Mouse (Mus musculus): Measurements from ENCODE around the gene 4930513O06Rik. TPM values are rescaled to one million over a fixed set of nuclear protein-coding genes. Genes with fewer than 3 reads are reported as not detected.
A peak's percentile ranks its signal among the peaks of the same experiment; 100 is the strongest.

4930513O06Rik gene
- 0.18 TPM in 1 of 2 replicates, not detected in the other for total RNA-seq (2014; rRNA removed)
- 0.16 TPM in 1 of 2 replicates, not detected in the other for polyA plus RNA-seq (2012; rRNA removed)

GRCm38 (mm10) chrX:139085943-139086342, at the start of gene 4930513O06Rik:
Gene 4930513O06Rik (plus strand): TSS chrX:139086243.
- H3K79me2 ChIP-seq (ENCODE audit: control insufficient read depth, insufficient read depth, low read length): no peaks in the 10 kb centered on the region
- TF ChIP-seq POLR2A (IDR thresholded peaks at IDR 0.05; ENCODE audit: extremely low read depth, insufficient read depth, low read length): no peak
- TF ChIP-seq CTCF (IDR thresholded peaks at IDR 0.05; ENCODE audit: low read depth, low read length): no peak
- H3K36me3 ChIP-seq (ENCODE audit: control insufficient read depth, insufficient read depth, low read length): no peaks in the 10 kb centered on the region
- H3K4me3 ChIP-seq (ENCODE audit: insufficient read depth, low read depth, low read length): no peak within 1 kb of the TSS
- WGBS: 90% methylated on average over 1 of the region's 1 CpGs
- no peak within 1 kb of the TSS for H3K9ac ChIP-seq (ENCODE audit: low read depth, low read length)
- H3K4me1 ChIP-seq (ENCODE audit: control insufficient read depth, insufficient read depth, low read length): peaks cover 6% of the 10 kb centered on the region; the same call in 1 of the 2 replicates
- no peak for DNase-seq (ENCODE audit: extremely low read depth, low read depth, low spot score)
- H3K27ac ChIP-seq (replicated peaks; ENCODE audit: insufficient read depth, low read depth, low read length): no peak within 1 kb of the TSS
- no peaks in the 10 kb centered on the region for H3K27me3 ChIP-seq (ENCODE audit: control insufficient read depth, insufficient read depth, low read length)

DNA sequence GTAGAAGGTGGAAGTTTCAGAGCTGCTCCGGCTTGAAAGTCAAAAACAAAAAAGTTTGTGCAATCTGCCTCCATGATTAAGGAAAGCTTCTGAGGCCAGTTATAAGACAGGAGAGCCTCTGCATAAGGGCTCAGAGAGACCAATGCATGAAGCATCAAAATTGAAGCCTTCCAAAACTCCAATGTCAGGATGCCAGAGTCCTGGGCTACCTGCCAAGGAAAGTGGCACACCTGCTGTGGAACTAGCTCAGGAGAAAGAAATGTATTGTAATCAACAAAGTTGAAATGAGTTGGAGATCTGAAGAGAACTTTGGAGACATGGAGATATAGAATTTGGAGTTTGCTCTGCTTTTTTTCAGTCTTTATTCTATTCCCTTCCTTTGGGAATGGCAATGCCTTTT, 48.4 kb upstream of the 4930513O06Rik start:
- H3K27ac ChIP-seq (replicated peaks; ENCODE audit: insufficient read depth, low read depth, low read length): no peak overlapping the region
- H3K36me3 ChIP-seq (ENCODE audit: control insufficient read depth, insufficient read depth, low read length): no peaks in the 10 kb centered on the region
- no peak overlapping the region for H3K9ac ChIP-seq (ENCODE audit: low read depth, low read length)
- no peak for TF ChIP-seq CTCF (IDR thresholded peaks at IDR 0.05; ENCODE audit: low read depth, low read length)
- TF ChIP-seq POLR2A (IDR thresholded peaks at IDR 0.05; ENCODE audit: extremely low read depth, insufficient read depth, low read length): no peak
- no peaks in the 10 kb centered on the region for H3K79me2 ChIP-seq (ENCODE audit: control insufficient read depth, insufficient read depth, low read length)
- no peak overlapping the region for H3K4me3 ChIP-seq (ENCODE audit: insufficient read depth, low read depth, low read length)
- no peaks in the 10 kb centered on the region for H3K27me3 ChIP-seq (ENCODE audit: control insufficient read depth, insufficient read depth, low read length)
- peak; percentile 51 for DNase-seq (ENCODE audit: extremely low read depth, low read depth, low spot score)
- H3K4me1 ChIP-seq (ENCODE audit: control insufficient read depth, insufficient read depth, low read length): peaks cover 4% of the 10 kb centered on the region; the same call in 1 of the 2 replicates
- 96% methylated on average over 1 of the region's 1 CpGs for WGBS

DNA sequence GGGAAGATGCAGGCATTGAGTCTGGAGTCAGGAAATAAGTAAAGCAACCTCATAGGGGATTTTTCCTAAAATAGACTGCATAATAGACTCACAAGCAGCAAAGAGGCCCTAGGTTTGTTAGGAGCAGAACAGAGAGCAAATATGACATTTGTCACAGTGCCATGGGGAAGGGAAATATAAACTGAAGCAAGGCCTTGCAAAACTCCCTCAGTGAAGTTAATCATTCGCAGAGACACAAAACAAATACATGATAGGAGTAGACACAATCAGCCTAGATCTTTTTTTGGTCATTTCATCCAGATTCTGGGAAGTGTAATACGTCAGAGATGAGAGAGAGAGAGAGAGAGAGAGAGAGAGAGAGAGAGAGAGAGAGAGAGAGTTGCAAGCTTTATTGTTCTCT, 46.7 kb upstream of the 4930513O06Rik start:
- H3K79me2 ChIP-seq (ENCODE audit: control insufficient read depth, insufficient read depth, low read length): no peaks in the 10 kb centered on the region
- no peak overlapping the region for H3K9ac ChIP-seq (ENCODE audit: low read depth, low read length)
- TF ChIP-seq CTCF (IDR thresholded peaks at IDR 0.05; ENCODE audit: low read depth, low read length): no peak
- no peak for TF ChIP-seq POLR2A (IDR thresholded peaks at IDR 0.05; ENCODE audit: extremely low read depth, insufficient read depth, low read length)
- H3K4me3 ChIP-seq (ENCODE audit: insufficient read depth, low read depth, low read length): no peak overlapping the region
- no peaks in the 10 kb centered on the region for H3K27me3 ChIP-seq (ENCODE audit: control insufficient read depth, insufficient read depth, low read length)
- no peak overlapping the region for H3K27ac ChIP-seq (replicated peaks; ENCODE audit: insufficient read depth, low read depth, low read length)
- DNase-seq (ENCODE audit: extremely low read depth, low read depth, low spot score): peak; percentile 95
- peaks cover 4% of the 10 kb centered on the region; the same call in 1 of the 2 replicates for H3K4me1 ChIP-seq (ENCODE audit: control insufficient read depth, insufficient read depth, low read length)
- 17% methylated on average over 2 of the region's 2 CpGs for WGBS
- no peaks in the 10 kb centered on the region for H3K36me3 ChIP-seq (ENCODE audit: control insufficient read depth, insufficient read depth, low read length)

DNA sequence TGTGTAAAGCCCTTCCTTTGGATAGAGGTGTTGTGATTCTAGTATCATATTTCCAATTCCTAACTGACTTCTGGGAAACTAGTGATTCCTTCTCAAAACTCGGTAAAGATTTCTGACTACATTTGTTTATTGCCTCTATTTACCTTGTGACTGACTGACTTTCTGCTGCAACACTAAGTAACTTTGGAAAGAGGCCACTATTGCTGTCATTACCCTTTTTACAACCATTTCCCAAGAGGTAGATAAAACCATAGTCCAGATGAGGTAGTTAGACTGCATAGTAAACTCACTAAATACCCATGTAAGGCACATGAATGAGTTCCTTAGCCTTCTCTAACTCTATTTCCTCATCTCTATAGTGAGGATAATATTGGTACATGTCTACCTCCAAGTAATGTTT, 44.9 kb upstream of the 4930513O06Rik start:
- WGBS: 22% methylated on average over 1 of the region's 1 CpGs
- no peak overlapping the region for H3K4me3 ChIP-seq (ENCODE audit: insufficient read depth, low read depth, low read length)
- peaks cover 4% of the 10 kb centered on the region; the same call in 1 of the 2 replicates for H3K4me1 ChIP-seq (ENCODE audit: control insufficient read depth, insufficient read depth, low read length)
- no peak for TF ChIP-seq POLR2A (IDR thresholded peaks at IDR 0.05; ENCODE audit: extremely low read depth, insufficient read depth, low read length)
- TF ChIP-seq CTCF (IDR thresholded peaks at IDR 0.05; ENCODE audit: low read depth, low read length): no peak
- H3K27ac ChIP-seq (replicated peaks; ENCODE audit: insufficient read depth, low read depth, low read length): no peak overlapping the region
- peak; percentile 88 for DNase-seq (ENCODE audit: extremely low read depth, low read depth, low spot score)
- H3K9ac ChIP-seq (ENCODE audit: low read depth, low read length): no peak overlapping the region
- no peaks in the 10 kb centered on the region for H3K36me3 ChIP-seq (ENCODE audit: control insufficient read depth, insufficient read depth, low read length)
- no peaks in the 10 kb centered on the region for H3K79me2 ChIP-seq (ENCODE audit: control insufficient read depth, insufficient read depth, low read length)
- H3K27me3 ChIP-seq (ENCODE audit: control insufficient read depth, insufficient read depth, low read length): no peaks in the 10 kb centered on the region

GRCm38 (mm10) chrX:139051976-139052375, 34.1 kb upstream of the 4930513O06Rik start:
- TF ChIP-seq POLR2A (IDR thresholded peaks at IDR 0.05; ENCODE audit: extremely low read depth, insufficient read depth, low read length) (no peak), CTCF (IDR thresholded peaks at IDR 0.05; ENCODE audit: low read depth, low read length) (no peak)
- Histone ChIP-seq H3K4me3 (ENCODE audit: insufficient read depth, low read depth, low read length) (no peak overlapping the region), H3K9ac (ENCODE audit: low read depth, low read length) (no peak overlapping the region), H3K4me1 (ENCODE audit: control insufficient read depth, insufficient read depth, low read length) (no peaks in the 10 kb centered on the region), H3K36me3 (ENCODE audit: control insufficient read depth, insufficient read depth, low read length) (no peaks in the 10 kb centered on the region), H3K27ac (replicated peaks; ENCODE audit: insufficient read depth, low read depth, low read length) (no peak overlapping the region), H3K27me3 (ENCODE audit: control insufficient read depth, insufficient read depth, low read length) (no peaks in the 10 kb centered on the region), H3K79me2 (ENCODE audit: control insufficient read depth, insufficient read depth, low read length) (no peaks in the 10 kb centered on the region)
- no peak for DNase-seq (ENCODE audit: extremely low read depth, low read depth, low spot score)
- 55% methylated on average over 1 of the region's 1 CpGs for WGBS

GRCm38 (mm10) chrX:139053149-139053548, 32.9 kb upstream of the 4930513O06Rik start:
- Histone ChIP-seq H3K9ac (ENCODE audit: low read depth, low read length) (no peak overlapping the region), H3K4me1 (ENCODE audit: control insufficient read depth, insufficient read depth, low read length) (no peaks in the 10 kb centered on the region), H3K27ac (replicated peaks; ENCODE audit: insufficient read depth, low read depth, low read length) (no peak overlapping the region), H3K36me3 (ENCODE audit: control insufficient read depth, insufficient read depth, low read length) (no peaks in the 10 kb centered on the region), H3K4me3 (ENCODE audit: insufficient read depth, low read depth, low read length) (no peak overlapping the region), H3K79me2 (ENCODE audit: control insufficient read depth, insufficient read depth, low read length) (no peaks in the 10 kb centered on the region), H3K27me3 (ENCODE audit: control insufficient read depth, insufficient read depth, low read length) (no peaks in the 10 kb centered on the region)
- WGBS: 7% methylated on average over 1 of the region's 1 CpGs
- TF ChIP-seq CTCF (IDR thresholded peaks at IDR 0.05; ENCODE audit: low read depth, low read length): no peak
- TF ChIP-seq POLR2A (IDR thresholded peaks at IDR 0.05; ENCODE audit: extremely low read depth, insufficient read depth, low read length): no peak
- DNase-seq (ENCODE audit: extremely low read depth, low read depth, low spot score): peak; percentile 56

All from liver, adult 2 months (tissue).